Mouse (Mus musculus): Measurements from ENCODE around the gene Gas2l1.
A peak's percentile ranks its signal among the peaks of the same experiment; 100 is the strongest.

DNA sequence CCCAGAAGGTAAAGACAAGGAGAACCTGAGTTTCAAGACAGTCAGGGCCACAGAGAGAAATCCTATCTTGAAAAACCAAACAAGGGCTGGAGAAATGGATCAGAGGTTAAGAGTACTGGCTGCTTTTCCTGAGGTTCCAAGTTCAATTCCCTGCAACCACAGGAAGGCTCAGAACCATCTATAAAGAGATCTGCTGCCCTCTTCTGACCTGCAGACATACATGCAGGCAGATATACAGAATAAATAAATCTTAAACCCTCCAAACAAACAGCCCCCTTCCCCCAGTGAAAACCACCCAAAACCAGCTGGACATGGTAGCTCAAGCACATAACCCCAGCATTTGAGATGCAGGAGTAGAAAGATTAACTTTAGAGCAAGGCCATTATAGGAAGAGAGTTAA is 10.6 kb upstream of the Gas2l1 start:
- TF ChIP-seq CTCF (conservative IDR thresholded peaks at IDR 0.05; ENCODE audit: low read length) (0 out of 2 replicates have a peak, but pooled peaks have one; percentile 11), NANOG (IDR thresholded peaks at IDR 0.05; ENCODE audit: borderline replicate concordance, low read length) (no peak), POU5F1 (IDR thresholded peaks at IDR 0.05; ENCODE audit: borderline replicate concordance, low read length) (no peak)
